Mouse (Mus musculus) T-helper 2 cell (primary cell): ENCODE measurements around the gene Slc39a3.

Experiments used
- in situ Hi-C: fragments of 300-600 bp; cut with MboI, MseI; formaldehyde crosslinking; loops from one replicate; pipeline ENCODE4 v1.15.1; 2025; ENCODE audit warnings: high pct_unique_total_duplicates

The Slc39a3 gene

DNA sequence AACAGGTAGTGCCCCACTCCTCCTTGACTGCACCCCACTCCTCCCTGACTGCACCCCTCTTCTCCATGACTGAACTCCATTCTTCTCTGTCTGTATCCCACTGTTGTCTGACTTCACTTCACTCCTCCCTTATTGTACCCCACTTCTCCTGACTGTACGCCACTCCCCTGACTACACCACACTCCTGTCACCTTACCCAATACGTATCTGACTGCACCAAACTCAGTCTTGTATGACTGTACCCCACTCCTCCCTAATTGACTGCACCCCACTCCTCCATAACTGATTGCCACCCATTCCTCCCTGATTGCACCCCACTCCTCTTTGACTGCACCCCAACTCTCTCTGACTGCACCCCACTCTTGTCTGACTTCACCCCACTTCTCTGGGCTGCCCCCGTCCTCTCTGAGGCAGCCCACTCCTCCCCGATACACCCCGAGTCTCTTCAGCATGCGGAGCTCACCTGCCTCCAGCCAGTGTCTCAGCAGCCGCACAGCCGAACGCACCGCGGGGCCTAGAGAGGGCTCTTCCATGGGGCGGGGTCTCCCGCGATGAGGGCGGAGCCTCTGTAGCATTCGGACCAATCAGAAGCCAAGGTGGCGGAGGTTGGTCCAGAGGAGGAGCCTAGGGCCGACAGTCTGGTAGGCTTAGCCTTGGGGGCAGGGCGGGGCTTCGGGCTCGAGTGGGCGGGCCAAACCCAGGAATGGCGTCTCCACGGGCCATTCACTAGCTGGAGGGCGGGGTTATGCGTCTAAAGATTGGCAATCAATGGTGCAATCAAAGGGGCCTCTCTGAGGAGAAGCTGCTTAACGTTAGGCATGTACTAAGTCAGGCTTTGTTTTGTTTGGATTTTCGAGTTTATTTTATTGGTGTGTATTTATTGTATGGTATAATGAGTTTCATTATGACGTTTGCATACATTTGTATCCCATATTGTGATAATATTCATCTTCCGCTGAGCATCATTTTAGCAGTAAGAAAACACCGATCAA lies 22.5 kb downstream of the Slc39a3 start, which contains the start of gene Gng7:
Gene Gng7 (minus strand): TSS at position 553 of the 992 bp plus-strand sequence.
- in situ Hi-C loops: no loop called here

DNA sequence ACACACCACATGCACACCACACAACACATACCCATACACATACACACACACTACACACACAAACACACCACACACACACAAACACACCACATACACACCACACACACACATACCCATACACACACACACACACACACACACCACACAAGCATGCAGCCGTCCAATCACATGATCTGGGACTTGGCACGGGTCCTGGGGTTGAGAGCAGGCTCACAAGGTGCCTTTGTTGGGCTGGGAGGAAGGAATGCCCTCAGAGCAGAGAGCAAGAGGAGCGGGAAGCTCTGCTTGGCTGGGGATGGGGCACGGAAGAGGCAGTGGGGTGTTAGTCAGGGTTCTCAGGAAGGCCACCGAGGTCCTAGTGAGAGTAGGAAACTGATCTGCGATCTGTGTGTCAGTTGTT lies 26.4 kb downstream of the Slc39a3 start:
- in situ Hi-C loops: no loop called here

DNA sequence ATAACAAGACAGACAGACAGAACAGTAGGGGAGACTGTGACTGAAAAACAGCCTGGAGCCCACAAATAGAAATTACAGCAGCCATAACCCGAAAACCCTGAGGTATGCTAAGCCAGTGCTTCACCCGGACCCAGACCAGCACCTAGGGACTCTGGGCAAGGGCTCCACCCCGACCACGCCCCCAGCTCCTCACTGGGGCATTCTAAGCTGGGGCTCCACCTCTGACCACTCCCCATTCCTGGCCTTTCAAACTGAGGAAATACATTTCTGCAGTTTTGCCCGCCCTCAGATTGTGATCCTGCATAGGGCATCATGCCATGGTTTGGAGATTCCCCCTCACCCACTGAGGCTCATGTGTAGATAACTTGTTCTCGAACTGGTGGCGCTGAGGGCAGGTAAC lies 30.0 kb downstream of the Slc39a3 start:
- in situ Hi-C loops: no loop called here

DNA sequence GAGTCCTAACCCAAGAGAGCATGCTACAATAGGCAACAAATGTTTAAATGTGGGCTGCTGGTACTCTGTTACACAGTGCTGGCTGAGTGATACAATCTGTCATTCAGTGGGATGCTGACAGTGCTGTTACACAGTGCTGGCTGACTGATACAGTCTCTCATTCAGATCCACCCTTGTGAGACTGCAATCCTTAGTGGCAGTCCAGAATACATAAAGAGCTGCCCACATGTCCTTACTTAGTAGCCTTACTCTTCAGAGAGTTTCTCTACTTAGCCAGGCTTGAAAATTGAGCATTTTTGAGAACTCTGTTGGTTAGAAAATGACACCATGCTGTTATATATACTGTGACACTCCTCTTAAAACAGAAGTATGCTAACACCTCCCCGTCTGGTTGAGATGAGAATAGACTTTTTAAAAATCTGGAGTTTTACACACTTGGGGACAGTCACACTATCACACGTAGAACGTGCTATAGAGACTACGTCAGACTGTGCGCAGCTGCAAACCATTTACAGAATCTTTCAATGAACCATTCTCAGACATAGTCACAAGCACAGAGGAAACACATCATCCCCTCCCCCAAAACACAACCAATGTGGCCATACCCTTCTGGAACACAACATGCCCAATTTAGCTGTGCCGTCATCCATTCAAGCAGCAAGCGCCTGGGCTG lies 31.1 kb downstream of the Slc39a3 start:
- in situ Hi-C loops: no loop called here

DNA sequence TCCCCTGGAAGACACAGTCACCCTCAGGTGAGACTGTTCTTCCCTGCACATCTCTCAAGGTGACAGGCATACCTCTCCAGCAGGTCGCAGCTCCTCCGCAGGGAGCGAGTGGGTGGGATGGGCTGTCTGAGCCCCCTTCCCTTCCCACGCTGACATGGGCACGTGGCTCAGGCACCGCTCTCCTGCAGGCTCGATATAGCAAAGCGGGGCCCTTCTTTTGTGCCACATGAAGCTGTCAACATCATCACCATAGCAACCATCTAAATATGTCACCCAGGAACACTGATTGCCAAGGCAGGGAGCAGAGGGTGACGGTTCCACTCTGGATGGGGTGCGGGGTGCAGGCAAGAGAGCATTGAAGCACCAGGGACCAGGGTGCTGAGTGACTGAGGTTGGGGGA lies 36.1 kb downstream of the Slc39a3 start:
- in situ Hi-C loops: no loop called here

DNA sequence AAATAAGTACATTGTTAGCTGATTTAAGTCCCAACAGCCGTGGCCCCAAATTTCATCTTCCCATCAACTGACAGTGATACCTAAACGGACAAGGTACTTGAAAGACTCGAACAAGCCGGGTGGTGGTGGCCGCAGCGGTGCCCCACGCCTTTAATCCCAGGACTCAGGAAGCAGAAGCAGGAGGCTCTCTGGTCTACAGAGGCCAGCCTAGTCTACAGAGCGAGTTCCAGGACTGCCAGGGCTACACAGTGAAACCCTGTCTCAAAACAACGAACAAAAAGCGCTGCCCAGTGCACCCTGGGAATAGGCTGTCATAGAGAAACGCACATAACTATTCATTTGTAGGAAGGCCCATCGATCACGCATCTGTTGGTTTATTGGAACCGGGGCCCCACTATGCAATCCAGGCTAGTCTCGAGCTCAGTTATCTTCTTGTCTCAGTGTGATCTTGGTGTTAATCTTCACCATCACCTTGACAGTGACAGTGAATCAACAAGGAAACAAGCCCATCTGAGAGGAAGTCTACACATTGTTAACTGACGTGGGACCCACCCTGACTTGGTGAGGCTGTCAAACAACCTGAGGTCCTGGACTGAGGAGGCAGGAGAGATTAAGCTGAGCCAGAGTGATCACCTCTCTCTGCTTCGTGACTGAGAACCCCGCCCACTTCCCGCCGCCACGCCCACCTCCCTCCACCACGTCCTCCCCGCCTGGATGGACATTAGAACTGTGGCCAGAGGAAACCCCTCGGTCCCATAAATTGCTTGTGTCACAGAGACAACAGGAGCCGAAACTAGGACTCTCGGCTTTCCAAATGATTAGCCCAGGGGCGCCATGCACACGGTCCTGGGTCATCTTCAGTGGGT lies 36.8 kb downstream of the Slc39a3 start:
- in situ Hi-C loops: no loop called here

DNA sequence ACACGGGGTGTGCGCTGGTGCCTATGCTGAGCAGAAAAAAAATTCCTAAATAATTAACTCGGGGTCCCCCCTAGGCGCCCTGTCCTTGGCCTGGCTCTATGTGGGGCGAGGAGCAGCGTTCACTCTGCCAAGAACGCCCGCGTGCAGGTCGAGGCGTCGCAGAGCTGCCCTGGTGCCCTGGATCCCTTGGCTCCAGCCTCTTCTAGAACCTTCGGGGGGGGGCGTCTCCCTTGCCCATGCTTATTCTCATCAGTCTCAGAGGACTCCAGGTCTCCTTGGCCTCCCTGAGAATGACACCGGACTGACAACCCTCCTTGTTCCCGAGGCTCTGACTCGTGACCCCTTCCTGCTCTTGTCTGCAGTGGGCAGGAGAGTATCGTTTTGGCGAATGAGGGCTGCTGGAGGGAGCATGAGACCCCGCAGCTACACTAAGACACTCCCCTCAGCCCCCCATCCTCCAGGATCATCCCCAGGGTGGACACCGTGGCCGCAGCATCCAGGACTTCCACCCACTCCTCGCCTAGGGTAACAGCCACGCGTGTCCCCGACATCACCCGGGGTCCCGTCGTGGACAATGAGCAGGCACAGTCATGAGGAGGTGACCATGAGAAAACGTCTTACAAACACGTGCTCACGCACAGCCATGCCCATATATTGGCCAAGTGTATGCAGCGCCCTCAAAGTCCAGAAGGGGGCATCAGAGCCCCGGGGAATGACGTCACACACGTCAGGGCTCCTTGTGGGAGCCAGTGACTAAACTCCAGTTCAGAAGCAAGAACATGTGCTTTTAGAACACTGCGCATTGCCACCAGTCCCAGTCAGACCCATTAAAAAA lies 37.6 kb downstream of the Slc39a3 start:
- in situ Hi-C loops: loop anchor here (5.0 kb wide), 3 partner anchors 43 to 252 kb away; no protein-coding TSS in a partner anchor

DNA sequence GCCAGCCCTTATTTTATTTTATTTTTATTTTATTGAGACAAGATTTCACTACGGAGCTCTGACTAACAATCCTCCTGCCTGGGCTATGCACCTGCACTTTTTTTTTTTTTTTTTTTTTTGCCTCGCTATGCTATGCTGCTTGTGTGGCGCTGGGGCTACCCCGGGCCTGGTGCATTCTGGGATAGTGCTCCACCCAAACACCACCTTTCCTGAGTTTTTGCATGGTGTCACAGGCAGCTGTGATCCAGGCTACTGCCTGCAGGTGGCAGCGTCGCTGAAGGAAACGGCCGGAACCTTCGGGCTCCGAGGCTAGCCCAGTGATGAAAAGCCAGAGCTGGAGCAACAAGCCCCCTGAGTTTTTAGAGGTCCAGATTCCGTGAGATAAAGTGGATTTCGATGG lies 38.4 kb downstream of the Slc39a3 start:
- in situ Hi-C loops: loop anchor here (5.0 kb wide), 3 partner anchors 44 to 251 kb away; no protein-coding TSS in a partner anchor

DNA sequence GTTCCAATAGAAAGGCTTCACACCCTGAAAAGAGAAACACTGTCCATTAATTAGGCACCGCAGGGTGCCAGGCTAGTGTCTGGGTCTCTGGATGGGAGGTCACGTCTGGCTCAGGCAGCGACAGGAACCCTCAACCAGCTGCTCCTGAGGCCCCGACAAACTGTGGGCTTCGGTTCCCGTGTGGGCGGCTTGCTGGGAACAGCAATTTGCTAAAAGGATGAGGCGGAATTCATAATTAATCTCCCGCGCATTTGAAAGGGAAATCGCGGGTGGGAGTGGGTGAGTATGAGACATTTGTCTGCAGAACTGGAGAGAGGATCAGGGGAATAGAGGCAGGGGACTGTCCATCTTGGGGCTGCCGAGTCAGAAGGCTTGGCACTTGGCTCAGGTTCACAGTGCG lies 39.2 kb downstream of the Slc39a3 start:
- in situ Hi-C loops: loop anchor here (5.0 kb wide), 3 partner anchors 44 to 251 kb away; no protein-coding TSS in a partner anchor

DNA sequence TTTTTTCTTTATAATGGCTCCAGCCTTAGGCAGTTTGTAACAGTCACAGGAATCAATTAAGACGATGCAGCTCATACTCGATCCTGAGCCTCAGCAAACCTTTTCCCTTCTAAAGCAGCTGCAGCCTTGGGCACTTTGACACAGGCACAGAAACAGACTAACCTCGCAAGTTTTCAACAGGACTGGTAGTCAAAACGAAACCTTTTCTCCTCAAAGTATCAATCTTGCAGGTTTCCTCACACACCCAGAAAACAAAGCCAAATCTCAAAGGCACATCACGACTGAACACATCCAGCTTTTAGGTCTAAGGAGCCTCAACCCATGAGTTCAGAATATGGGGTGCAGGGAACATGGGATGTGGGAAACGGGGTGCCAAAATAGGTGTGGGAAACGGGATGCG lies 39.9 kb downstream of the Slc39a3 start:
- in situ Hi-C loops: loop anchor here (5.0 kb wide), 3 partner anchors 45 to 250 kb away; no protein-coding TSS in a partner anchor

DNA sequence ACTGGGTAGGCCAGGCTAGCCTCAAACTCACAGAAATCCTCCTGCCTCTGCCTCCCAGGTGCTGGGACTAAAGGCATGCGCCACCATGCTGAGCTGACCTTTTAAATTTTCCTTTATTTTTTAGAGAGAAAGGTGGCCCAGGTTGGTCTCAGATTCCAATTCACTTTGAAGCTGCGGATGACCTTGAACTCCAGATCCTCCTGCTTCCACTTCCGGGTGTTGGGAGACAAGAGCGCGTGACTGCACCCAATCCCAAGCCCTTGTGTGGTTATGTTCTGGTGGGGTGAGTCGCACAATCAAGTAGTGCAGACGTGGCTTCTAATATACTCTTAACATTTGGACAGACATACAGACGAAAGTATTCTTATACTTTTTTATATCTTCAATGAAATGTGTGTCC lies 40.7 kb downstream of the Slc39a3 start:
- in situ Hi-C loops: loop anchor here (5.0 kb wide), 3 partner anchors 46 to 249 kb away; no protein-coding TSS in a partner anchor

DNA sequence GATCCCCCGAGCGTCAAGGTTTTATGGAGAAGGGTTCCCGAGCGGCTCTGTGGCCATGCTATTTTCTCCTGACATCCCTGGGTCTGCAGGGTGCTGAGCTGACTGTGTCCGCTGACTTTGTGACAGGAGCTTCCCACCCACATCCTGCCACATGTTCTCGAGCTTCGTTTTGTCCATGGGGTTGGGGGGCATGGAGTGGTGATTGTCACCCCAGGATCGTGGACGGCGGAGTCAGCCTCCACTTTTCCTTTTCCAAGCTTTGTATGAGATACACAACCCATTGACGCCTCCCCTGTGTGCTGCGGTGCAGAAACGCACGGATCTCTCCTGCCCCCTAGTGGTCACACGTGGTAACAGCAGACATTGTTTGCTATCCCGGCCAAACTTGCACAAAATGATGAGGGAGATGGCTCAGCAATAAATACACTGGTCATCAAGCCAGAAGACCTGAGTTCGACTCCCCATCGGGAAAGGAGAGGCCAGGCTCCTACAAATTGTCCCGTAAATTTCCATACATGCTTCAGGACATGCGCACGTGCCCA lies 42.1 kb downstream of the Slc39a3 start:
- in situ Hi-C loops: loop anchor here (5.0 kb wide), 3 partner anchors 47 to 248 kb away; no protein-coding TSS in a partner anchor

DNA sequence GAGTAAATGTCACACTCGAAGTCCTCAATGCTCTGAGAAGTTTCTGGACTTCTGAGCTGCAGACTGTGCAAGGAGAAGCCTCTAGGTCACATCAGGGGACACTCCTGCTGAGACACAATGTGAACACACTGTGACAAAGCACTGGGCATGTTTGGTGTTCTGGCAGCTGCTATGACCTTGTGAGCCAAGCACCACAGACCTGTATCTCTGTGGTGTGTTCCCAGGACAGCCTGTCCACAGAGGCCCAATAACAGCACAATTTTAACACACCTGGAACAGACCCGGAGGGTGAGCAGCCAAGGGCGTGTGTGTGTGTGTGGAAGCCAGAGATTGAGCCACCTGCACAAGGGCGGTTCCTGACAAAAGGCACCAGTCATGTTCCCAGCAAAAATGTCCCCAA lies 42.6 kb downstream of the Slc39a3 start:
- in situ Hi-C loops: loop anchor here (5.0 kb wide), 4 partner anchors 48 to 247 kb away; no protein-coding TSS in a partner anchor

DNA sequence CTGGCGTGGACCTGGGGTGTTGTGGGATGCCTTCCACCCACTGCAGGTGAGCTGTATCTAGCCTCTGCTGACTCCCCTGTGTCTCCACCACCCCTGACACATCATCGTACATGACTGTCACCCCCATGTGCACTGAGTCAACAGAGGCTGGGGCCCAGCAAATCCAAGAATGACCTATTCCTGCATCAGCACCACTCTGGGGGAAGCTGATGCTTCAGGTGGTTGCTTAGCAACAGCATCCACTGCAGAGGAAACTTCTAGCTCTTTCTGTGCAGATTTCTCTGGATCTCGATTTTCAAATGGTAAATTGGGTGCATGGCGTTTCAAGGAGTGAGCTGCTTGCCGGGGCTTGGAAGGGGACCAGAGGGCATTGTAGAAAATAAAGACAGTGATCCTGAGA lies 44.0 kb downstream of the Slc39a3 start:
- in situ Hi-C loops: loop anchor here (5.0 kb wide), 1 partner anchor 66 kb away; no protein-coding TSS in a partner anchor

DNA sequence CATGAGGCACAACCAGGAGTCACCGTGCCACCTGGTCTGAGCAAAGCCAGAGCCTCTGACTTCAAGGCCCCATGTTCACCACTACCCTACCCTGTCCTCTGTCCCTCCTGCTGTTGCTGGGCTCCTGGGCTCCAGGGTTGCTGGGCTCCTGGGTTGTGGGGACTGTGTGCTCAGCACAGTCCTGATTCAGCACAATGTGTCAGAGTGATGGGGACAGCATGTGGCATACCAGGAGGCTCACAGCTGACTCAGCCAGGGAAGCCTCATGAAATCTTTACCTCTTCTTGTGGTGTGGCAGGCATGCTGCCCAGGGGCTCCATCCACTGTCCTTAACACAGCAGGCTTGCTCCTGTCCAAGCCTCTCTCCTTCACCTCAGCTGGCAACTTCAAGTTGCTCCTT lies 45.3 kb downstream of the Slc39a3 start:
- in situ Hi-C loops: loop anchor here (5.0 kb wide), 1 partner anchor 65 kb away; no protein-coding TSS in a partner anchor

DNA sequence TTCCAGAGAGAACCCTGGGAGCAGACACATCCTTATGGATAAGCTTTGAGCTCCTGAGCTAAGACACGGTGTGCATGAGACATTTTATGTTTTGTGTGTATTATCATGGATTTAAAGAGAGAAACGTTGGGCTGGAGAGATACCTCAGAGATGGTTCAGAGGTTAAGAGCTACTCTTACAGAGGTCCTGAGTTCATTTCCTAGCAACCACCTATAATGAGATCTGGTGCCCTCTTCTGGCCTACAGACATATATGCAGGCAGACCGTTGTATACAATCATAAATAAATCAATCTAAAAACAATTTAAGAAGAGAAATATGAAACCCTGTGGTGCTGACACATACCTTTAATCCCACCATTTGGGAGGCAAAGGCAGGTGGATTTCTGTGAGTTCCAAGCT lies 46.2 kb downstream of the Slc39a3 start:
- in situ Hi-C loops: loop anchor here (5.0 kb wide), 1 partner anchor 64 kb away; no protein-coding TSS in a partner anchor

DNA sequence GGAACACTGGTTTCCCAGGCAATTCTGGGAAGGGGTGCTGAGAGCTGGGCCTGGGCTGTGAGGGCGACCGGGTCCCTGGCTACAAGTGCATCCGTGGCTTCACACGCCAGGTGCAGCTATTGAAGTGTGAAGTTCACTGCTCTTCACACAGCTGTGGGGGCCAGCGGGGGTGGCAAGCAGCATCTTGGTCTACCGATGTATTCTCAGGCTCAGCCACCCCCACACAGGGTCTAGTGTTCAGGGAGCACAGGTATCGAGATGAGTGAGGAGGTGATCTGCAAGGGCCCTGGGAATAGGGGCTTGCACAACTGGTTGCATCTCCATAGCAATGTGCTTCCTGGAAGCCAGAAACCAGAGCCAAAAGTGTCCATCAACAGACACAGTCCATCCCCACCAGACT lies 46.8 kb downstream of the Slc39a3 start:
- in situ Hi-C loops: loop anchor here (5.0 kb wide), 1 partner anchor 63 kb away; no protein-coding TSS in a partner anchor

DNA sequence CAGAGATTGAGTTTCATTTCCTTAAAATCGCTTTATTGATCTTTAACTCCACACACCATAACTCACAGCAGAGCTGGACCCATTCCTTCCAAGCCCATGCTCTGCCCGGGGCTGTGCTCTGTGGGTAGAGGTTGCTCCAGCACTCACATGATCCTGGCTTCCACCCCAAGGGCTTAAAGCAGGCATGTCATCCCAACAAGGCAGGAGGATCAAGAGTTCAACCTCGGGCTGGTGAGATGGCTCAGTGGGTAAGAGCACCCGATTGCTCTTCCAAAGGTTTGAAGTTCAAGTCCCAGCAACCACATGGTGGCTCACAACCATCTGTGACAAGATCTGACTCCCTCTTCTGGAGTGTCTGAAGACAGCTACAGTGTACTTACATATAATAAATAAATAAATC lies 47.4 kb downstream of the Slc39a3 start:
- in situ Hi-C loops: loop anchor here (5.0 kb wide), 1 partner anchor 63 kb away; no protein-coding TSS in a partner anchor

DNA sequence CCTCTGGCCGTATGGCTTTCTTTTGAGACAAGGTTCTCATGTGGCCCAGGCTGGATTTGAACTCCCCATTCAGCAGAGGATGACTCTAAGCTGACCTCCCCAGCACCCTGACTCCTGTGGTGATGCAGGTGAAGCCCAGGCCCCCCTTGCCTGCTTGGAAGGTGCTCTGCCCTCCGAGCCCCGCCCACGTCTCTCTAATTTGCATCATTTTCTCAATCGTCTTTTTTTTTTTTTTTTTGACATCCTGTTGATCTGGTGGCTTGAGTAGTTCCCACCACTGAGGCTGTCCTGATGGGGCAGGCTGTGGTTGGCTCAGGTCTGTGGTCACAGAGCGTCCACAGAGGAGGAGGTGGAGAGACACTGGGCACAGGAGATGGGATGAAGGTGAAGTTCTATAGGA lies 47.8 kb downstream of the Slc39a3 start:
- in situ Hi-C loops: no loop called here
